Mouse (Mus musculus) CH12.LX (cell line): ENCODE data around the gene Pcdh15.

Experiments
- CHD1 ChIP-seq: IDR thresholded peaks from 2 replicates; pipeline ENCODE4 v1.6.1; 2012; ENCODE audit warnings: low read depth, low read length, improper control_type of control experiment, inconsistent platforms
- CTCF ChIP-seq, 2 experiments: IDR thresholded peaks in 1 of 2; conservative IDR thresholded peaks in 1 of 2; 2 replicates each; pipeline ENCODE4 v1.5.1; 2011 to 2012; ENCODE audit warnings: low read depth in 2 of 2, low read length in 2 of 2, improper control_type of control experiment in 1 of 2, inconsistent platforms in 1 of 2, mild to moderate bottlenecking in 1 of 2, moderate library complexity in 1 of 2
- ELF1 ChIP-seq: IDR thresholded peaks from 2 replicates; pipeline ENCODE4 v1.6.1; 2014; ENCODE audit warnings: low read depth, mild to moderate bottlenecking, inconsistent platforms, low read length, improper control_type of control experiment
- EP300 ChIP-seq: IDR thresholded peaks from 2 replicates; pipeline ENCODE4 v1.6.1; 2011; ENCODE audit warnings: low read length, improper control_type of control experiment
- MAFK ChIP-seq: IDR thresholded peaks from 2 replicates; pipeline ENCODE4 v1.6.1; 2011; ENCODE audit warnings: low read length, improper control_type of control experiment; ENCODE audit not compliant: insufficient replicate concordance
- MAZ ChIP-seq: IDR thresholded peaks from 2 replicates; pipeline ENCODE4 v1.6.1; 2012; ENCODE audit warnings: low read depth, mild to moderate bottlenecking, inconsistent platforms, low read length, improper control_type of control experiment, moderate library complexity
- MEF2A ChIP-seq: IDR thresholded peaks from 2 replicates; pipeline ENCODE4 v1.6.1; 2014; ENCODE audit warnings: low read depth, mild to moderate bottlenecking, inconsistent platforms, low read length, improper control_type of control experiment, borderline replicate concordance
- POLR2A ChIP-seq: IDR thresholded peaks from 2 replicates; pipeline ENCODE4 v1.6.1; 2011; ENCODE audit warnings: low read depth, mild to moderate bottlenecking, improper control_type of control experiment, low read length
- TCF12 ChIP-seq: IDR thresholded peaks from 2 replicates; pipeline ENCODE4 v1.6.1; 2014; ENCODE audit warnings: low read depth, mild to moderate bottlenecking, inconsistent platforms, low read length, improper control_type of control experiment
- USF1 ChIP-seq: IDR thresholded peaks from 2 replicates; pipeline ENCODE4 v1.6.1; 2014; ENCODE audit warnings: low read depth, mild to moderate bottlenecking, inconsistent platforms, low read length, improper control_type of control experiment
- ZKSCAN1 ChIP-seq: IDR thresholded peaks from 2 replicates; pipeline ENCODE4 v1.6.1; 2012; ENCODE audit warnings: low read depth, inconsistent platforms, low read length, improper control_type of control experiment, borderline replicate concordance

DNA sequence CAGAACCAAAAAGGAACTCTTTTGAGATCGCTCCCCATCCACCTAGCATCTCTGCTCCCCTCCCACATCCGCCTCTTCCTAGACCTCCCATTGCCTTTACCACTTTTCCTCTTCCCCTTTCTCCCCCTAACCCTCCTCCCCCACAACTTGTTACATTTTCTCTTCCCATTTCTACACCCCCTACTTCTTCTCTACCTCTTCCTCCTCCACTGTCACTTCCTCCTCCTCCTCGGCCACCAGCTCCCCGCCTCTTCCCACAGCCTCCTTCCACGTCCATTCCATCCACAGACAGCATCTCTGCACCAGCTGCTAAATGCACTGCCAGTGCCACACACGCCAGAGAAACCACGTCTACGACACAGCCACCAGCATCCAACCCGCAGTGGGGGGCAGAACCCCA, 1532.2 kb downstream of the Pcdh15 start:
- no peak for TF ChIP-seq EP300
- no peak for TF ChIP-seq ELF1
- TF ChIP-seq POLR2A = no peak
- no peak for TF ChIP-seq CTCF (conservative IDR thresholded peaks at IDR 0.05 in 1 of 2, IDR thresholded peaks at IDR 0.05 in 1 of 2; ENCODE audit: low read depth in 2 of 2, low read length in 2 of 2)
- TF ChIP-seq MEF2A = no peak
- no peak for TF ChIP-seq MAZ
- no peak for TF ChIP-seq ZKSCAN1
- no peak for TF ChIP-seq MAFK
- TF ChIP-seq USF1 = no peak
- TF ChIP-seq CHD1 = no peak
- no peak for TF ChIP-seq TCF12
